Mouse (Mus musculus): ENCODE measurements around the gene Inpp5k. TPM values are rescaled to one million over a fixed set of nuclear protein-coding genes. Genes with fewer than 3 reads are reported as not detected.
A peak's percentile ranks its signal among the peaks of the same experiment; 100 is the strongest.

Gene Inpp5k
- polyA plus RNA-seq, 1 experiment = 20.7 TPM

GRCm38 (mm10) chr11:75674875-75675274 lies 44.1 kb downstream of the Inpp5k start:
- peaks cover 27% of the 10 kb centered on the region for H3K36me3 ChIP-seq (ENCODE audit: control insufficient read depth, insufficient read depth)
- H3K4me3 ChIP-seq = no peak overlapping the region
- TF ChIP-seq SRF (IDR thresholded peaks at IDR 0.05; ENCODE audit: control insufficient read depth, insufficient read length, low read depth) (no peak), POLR2AphosphoS2 (IDR thresholded peaks at IDR 0.05; ENCODE audit: insufficient read length, low read depth) (peak; percentile 87)
- peaks cover 6% of the 10 kb centered on the region for H3K79me2 ChIP-seq (ENCODE audit: control insufficient read depth, insufficient read depth)
- H3K27me3 ChIP-seq (ENCODE audit: control insufficient read depth, insufficient read depth, insufficient read length) = no peaks in the 10 kb centered on the region
- H3K4me2 ChIP-seq (ENCODE audit: low read depth) = no peak overlapping the region
- H3ac ChIP-seq (ENCODE audit: control insufficient read depth, insufficient read length) = no peak overlapping the region

- Histone ChIP-seq H3K27me3 (ENCODE audit: control insufficient read depth, insufficient read depth, insufficient read length) (no peaks in the 10 kb centered on the region), H3K36me3 (ENCODE audit: control insufficient read depth, insufficient read depth) (peaks cover 8% of the 10 kb centered on the region), H3ac (ENCODE audit: control insufficient read depth, insufficient read length) (no peak overlapping the region), H3K4me2 (ENCODE audit: low read depth) (peak overlapping the region; percentile 77), H3K79me2 (ENCODE audit: control insufficient read depth, insufficient read depth) (peaks cover 38% of the 10 kb centered on the region), H3K4me3 (peak overlapping the region; percentile 78)
- TF ChIP-seq POLR2A (IDR thresholded peaks at IDR 0.05; ENCODE audit: insufficient read length, low read depth) = no peak
- TF ChIP-seq TCF3 (IDR thresholded peaks at IDR 0.05; ENCODE audit: insufficient read length, low read depth) = no peak
- no peak for TF ChIP-seq USF1 (IDR thresholded peaks at IDR 0.05; ENCODE audit: low read depth)
- TF ChIP-seq E2F4 (IDR thresholded peaks at IDR 0.05; ENCODE audit: insufficient read depth) = no peak
- no peak for TF ChIP-seq MYOD1 (IDR thresholded peaks at IDR 0.05; ENCODE audit: control insufficient read depth in 1 of 3, insufficient read length in 2 of 3, low read depth in 2 of 3)
- no peak for TF ChIP-seq TCF12 (IDR thresholded peaks at IDR 0.05; ENCODE audit: insufficient read depth, poor library complexity, severe bottlenecking)
Measured at GRCm38 (mm10) chr11:75677881-75678746, 47.3 kb downstream of the Inpp5k start.

- Histone ChIP-seq H3K4me2 (ENCODE audit: low read depth) (peak within 1 kb of the TSS; percentile 77), H3K4me3 (peak within 1 kb of the TSS; percentile 78), H3K36me3 (ENCODE audit: control insufficient read depth, insufficient read depth) (peaks cover 8% of the 10 kb centered on the region), H3K79me2 (ENCODE audit: control insufficient read depth, insufficient read depth) (peaks cover 46% of the 10 kb centered on the region), H3ac (ENCODE audit: control insufficient read depth, insufficient read length) (peak within 1 kb of the TSS; percentile 89), H3K27me3 (ENCODE audit: control insufficient read depth, insufficient read depth, insufficient read length) (no peaks in the 10 kb centered on the region)
- TF ChIP-seq MYOG (IDR thresholded peaks at IDR 0.05; ENCODE audit: control insufficient read depth in 1 of 3, insufficient read depth in 1 of 3, insufficient read length in 2 of 3, low read depth in 2 of 3) (peak in 1 of 3 experiments; percentile 9), POLR2A (IDR thresholded peaks at IDR 0.05; ENCODE audit: insufficient read length, low read depth) (peak; percentile 93), TCF3 (IDR thresholded peaks at IDR 0.05; ENCODE audit: insufficient read length, low read depth) (no peak), SRF (IDR thresholded peaks at IDR 0.05; ENCODE audit: control insufficient read depth, insufficient read length, low read depth) (peak; percentile 43), MYOD1 (IDR thresholded peaks at IDR 0.05; ENCODE audit: control insufficient read depth in 1 of 3, insufficient read length in 2 of 3, low read depth in 2 of 3) (peak in 1 of 3 experiments; percentile 6), TCF12 (IDR thresholded peaks at IDR 0.05; ENCODE audit: insufficient read depth, poor library complexity, severe bottlenecking) (no peak), E2F4 (IDR thresholded peaks at IDR 0.05; ENCODE audit: insufficient read depth) (peak; percentile 4), REST (IDR thresholded peaks at IDR 0.05; ENCODE audit: insufficient read depth, insufficient read length) (no peak), POLR2AphosphoS2 (IDR thresholded peaks at IDR 0.05; ENCODE audit: insufficient read length, low read depth) (peak; percentile 77)
Measured at GRCm38 (mm10) chr11:75678747-75679438, 48.1 kb downstream of the Inpp5k start, which contains the start of gene Crk. Crk (plus strand) TSS chr11:75679259.

- no peaks in the 10 kb centered on the region for H3K27me3 ChIP-seq (ENCODE audit: control insufficient read depth, insufficient read depth, insufficient read length)
- peak overlapping the region; percentile 78 for H3K4me3 ChIP-seq
- TF ChIP-seq TCF12 (IDR thresholded peaks at IDR 0.05; ENCODE audit: insufficient read depth, poor library complexity, severe bottlenecking) = no peak
- no peak for TF ChIP-seq E2F4 (IDR thresholded peaks at IDR 0.05; ENCODE audit: insufficient read depth)
- no peak for TF ChIP-seq TCF3 (IDR thresholded peaks at IDR 0.05; ENCODE audit: insufficient read length, low read depth)
- TF ChIP-seq SRF (IDR thresholded peaks at IDR 0.05; ENCODE audit: control insufficient read depth, insufficient read length, low read depth) = peak; percentile 1
- no peak for TF ChIP-seq MYOD1 (IDR thresholded peaks at IDR 0.05; ENCODE audit: control insufficient read depth in 1 of 3, insufficient read length in 2 of 3, low read depth in 2 of 3)
- TF ChIP-seq MAX (IDR thresholded peaks at IDR 0.05; ENCODE audit: low read depth) = no peak
- peak; percentile 22 for TF ChIP-seq POLR2AphosphoS2 (IDR thresholded peaks at IDR 0.05; ENCODE audit: insufficient read length, low read depth)
- TF ChIP-seq REST (IDR thresholded peaks at IDR 0.05; ENCODE audit: insufficient read depth, insufficient read length) = no peak
- TF ChIP-seq CEBPB (IDR thresholded peaks at IDR 0.05; ENCODE audit: insufficient read depth, poor library complexity, severe bottlenecking) = no peak
- no peak for TF ChIP-seq POLR2A (IDR thresholded peaks at IDR 0.05; ENCODE audit: insufficient read length, low read depth)
- TF ChIP-seq USF1 (IDR thresholded peaks at IDR 0.05; ENCODE audit: low read depth) = no peak
- TF ChIP-seq MYOG (IDR thresholded peaks at IDR 0.05; ENCODE audit: control insufficient read depth in 1 of 3, insufficient read depth in 1 of 3, insufficient read length in 2 of 3, low read depth in 2 of 3) = no peak
- peaks cover 16% of the 10 kb centered on the region for H3K36me3 ChIP-seq (ENCODE audit: control insufficient read depth, insufficient read depth)
- H3K79me2 ChIP-seq (ENCODE audit: control insufficient read depth, insufficient read depth) = peaks cover 53% of the 10 kb centered on the region
- H3ac ChIP-seq (ENCODE audit: control insufficient read depth, insufficient read length) = peak overlapping the region; percentile 89
- H3K4me2 ChIP-seq (ENCODE audit: low read depth) = peak overlapping the region; percentile 68
Measured at GRCm38 (mm10) chr11:75679439-75680171, 48.8 kb downstream of the Inpp5k start.
